Mouse (Mus musculus): ENCODE results near the gene Zrsr1. TPM values are rescaled to one million over a fixed set of nuclear protein-coding genes. Genes with fewer than 3 reads are reported as not detected.

The Zrsr1 gene
- total and polyA plus RNA-seq, 3 experiments: 4.0 to 9.3 (median 4.8) TPM

- peaks cover 0 to 4% of the 10 kb centered on the region in 2 experiments; a peak in 1 of 4 replicates for H3K4me1 ChIP-seq (ENCODE audit: control insufficient read depth in 1 of 2, insufficient read depth in 2 of 2)
- no peak overlapping the region for H3K4me2 ChIP-seq (ENCODE audit: insufficient read depth, low read depth, poor library complexity, severe bottlenecking)
- no peak for TF ChIP-seq SMC3 (IDR thresholded peaks at IDR 0.05; ENCODE audit: low read depth, low read length)
- TF ChIP-seq PAX5 (IDR thresholded peaks at IDR 0.05; ENCODE audit: low read length): no peak
- no peak for TF ChIP-seq UBTF (IDR thresholded peaks at IDR 0.05; ENCODE audit: low read depth, low read length)
- TF ChIP-seq MAX (IDR thresholded peaks at IDR 0.05; ENCODE audit: low read length): no peak
- no peak for TF ChIP-seq JUND (conservative IDR thresholded peaks at IDR 0.05; ENCODE audit: low read depth, low read length)
- TF ChIP-seq JUN (IDR thresholded peaks at IDR 0.05; ENCODE audit: insufficient read depth, low read depth, low read length): no peak
- no peak for TF ChIP-seq IRF4 (IDR thresholded peaks at IDR 0.05; ENCODE audit: low read depth, low read length)
- TF ChIP-seq NRF1 (IDR thresholded peaks at IDR 0.05; ENCODE audit: low read depth, low read length): no peak
- no peak for TF ChIP-seq ZMIZ1 (IDR thresholded peaks at IDR 0.05; ENCODE audit: low read depth, low read length)
- TF ChIP-seq MAZ (IDR thresholded peaks at IDR 0.05; ENCODE audit: low read depth, low read length): no peak
- TF ChIP-seq NELFE (IDR thresholded peaks at IDR 0.05; ENCODE audit: low read depth, low read length): no peak
- TF ChIP-seq TCF12 (IDR thresholded peaks at IDR 0.05; ENCODE audit: low read depth, low read length): no peak
- TF ChIP-seq EP300 (IDR thresholded peaks at IDR 0.05; ENCODE audit: low read length): no peak
- H3K36me3 ChIP-seq (replicated peaks in 1 of 2; ENCODE audit: control insufficient read depth in 1 of 2, insufficient read depth in 1 of 2, low read length in 1 of 2): peaks cover 4 to 38% of the 10 kb centered on the region in 2 experiments
- dilution Hi-C loops (cut with MboI; ENCODE audit: extremely low pct_ligation_motif_present, extremely low pct_unique_long_range_greater_than_20kb, low sequenced_read_pairs) (no loop called here), in situ Hi-C loops (cut with MboI; ENCODE audit: low pct_ligation_motif_present, low pct_unique_long_range_greater_than_20kb, low sequenced_read_pairs) (no loop called here)
- no peaks in the 10 kb centered on the region for H3K27me3 ChIP-seq (replicated peaks)
- peaks cover 12% of the 10 kb centered on the region for H3K79me2 ChIP-seq (replicated peaks; ENCODE audit: control insufficient read depth, extremely low read depth, insufficient read depth, poor library complexity, severe bottlenecking)
- H3K9me3 ChIP-seq (replicated peaks; ENCODE audit: low read length): peaks cover 21% of the 10 kb centered on the region
- no peak overlapping the region for H3K9ac ChIP-seq (ENCODE audit: insufficient read depth, low read depth)
- DNase-seq (ENCODE audit: extremely low read depth): no peak
- H3K4me3 ChIP-seq (replicated peaks in 1 of 3; ENCODE audit: low read depth in 2 of 3, low read length in 2 of 3, poor library complexity in 1 of 3): no peak overlapping the region
- H3K27ac ChIP-seq (ENCODE audit: insufficient read depth, low read depth): no peak overlapping the region
Observed at GRCm38 (mm10) chr11:22970546-22970945, 1.3 kb upstream of the Zrsr1 start.

GRCm38 (mm10) chr11:22972746-22973526 lies 1.1 kb downstream of the Zrsr1 start:
- Histone ChIP-seq H3K79me2 (replicated peaks; ENCODE audit: control insufficient read depth, extremely low read depth, insufficient read depth, poor library complexity, severe bottlenecking) (peaks cover 17% of the 10 kb centered on the region), H3K9ac (ENCODE audit: insufficient read depth, low read depth) (peak overlapping the region; percentile 54; the same call in 1 of the 2 replicates), H3K4me3 (replicated peaks in 1 of 3; ENCODE audit: low read depth in 2 of 3, low read length in 2 of 3, poor library complexity in 1 of 3) (peak overlapping the region; percentile 51 to 66 (median 59)), H3K4me2 (ENCODE audit: insufficient read depth, low read depth, poor library complexity, severe bottlenecking) (no peak overlapping the region), H3K27ac (ENCODE audit: insufficient read depth, low read depth) (peak overlapping the region; percentile 81), H3K27me3 (replicated peaks) (no peaks in the 10 kb centered on the region), H3K9me3 (replicated peaks; ENCODE audit: low read length) (peaks cover 11% of the 10 kb centered on the region), H3K36me3 (replicated peaks in 1 of 2; ENCODE audit: control insufficient read depth in 1 of 2, insufficient read depth in 1 of 2, low read length in 1 of 2) (peaks cover 0 to 43% of the 10 kb centered on the region in 2 experiments), H3K4me1 (ENCODE audit: control insufficient read depth in 1 of 2, insufficient read depth in 2 of 2) (peaks cover 3 to 20% of the 10 kb centered on the region in 2 experiments; a peak in 3 of 4 replicates)
- in situ Hi-C loops (cut with MboI; ENCODE audit: low pct_ligation_motif_present, low pct_unique_long_range_greater_than_20kb, low sequenced_read_pairs) (no loop called here), dilution Hi-C loops (cut with MboI; ENCODE audit: extremely low pct_ligation_motif_present, extremely low pct_unique_long_range_greater_than_20kb, low sequenced_read_pairs) (no loop called here)
- peak; percentile 75 for DNase-seq (ENCODE audit: extremely low read depth)
- TF ChIP-seq UBTF (IDR thresholded peaks at IDR 0.05; ENCODE audit: low read depth, low read length): no peak
- no peak for TF ChIP-seq JUND (conservative IDR thresholded peaks at IDR 0.05; ENCODE audit: low read depth, low read length)
- no peak for TF ChIP-seq NELFE (IDR thresholded peaks at IDR 0.05; ENCODE audit: low read depth, low read length)
- no peak for TF ChIP-seq ZMIZ1 (IDR thresholded peaks at IDR 0.05; ENCODE audit: low read depth, low read length)
- TF ChIP-seq ETS1 (conservative IDR thresholded peaks at IDR 0.05; ENCODE audit: low read depth, low read length): no peak
- TF ChIP-seq GABPA (IDR thresholded peaks at IDR 0.05; ENCODE audit: insufficient replicate concordance, low read depth, low read length): no peak
- no peak for TF ChIP-seq MAX (IDR thresholded peaks at IDR 0.05; ENCODE audit: low read length)
- 0 out of 2 replicates have a peak, but pooled peaks have one; percentile 30 for TF ChIP-seq SIN3A (IDR thresholded peaks at IDR 0.05; ENCODE audit: low read length)
- TF ChIP-seq ZNF384 (IDR thresholded peaks at IDR 0.05; ENCODE audit: low read depth, low read length): no peak
- TF ChIP-seq RAD21 (IDR thresholded peaks at IDR 0.05; ENCODE audit: low read depth, low read length): no peak
- no peak for TF ChIP-seq KAT2A (IDR thresholded peaks at IDR 0.05; ENCODE audit: insufficient replicate concordance, low read length)
- no peak for TF ChIP-seq MAFK (IDR thresholded peaks at IDR 0.05; ENCODE audit: insufficient replicate concordance, low read length)
- TF ChIP-seq ELF1 (IDR thresholded peaks at IDR 0.05; ENCODE audit: low read depth, low read length): no peak
- TF ChIP-seq USF1 (IDR thresholded peaks at IDR 0.05; ENCODE audit: low read depth, low read length): no peak
- TF ChIP-seq POLR2AphosphoS2 (IDR thresholded peaks at IDR 0.05; ENCODE audit: low read depth, low read length): no peak
- 0 out of 2 replicates have a peak, but pooled peaks have one; percentile 53 for TF ChIP-seq MAZ (IDR thresholded peaks at IDR 0.05; ENCODE audit: low read depth, low read length)
- no peak for TF ChIP-seq PAX5 (IDR thresholded peaks at IDR 0.05; ENCODE audit: low read length)
- no peak for TF ChIP-seq EP300 (IDR thresholded peaks at IDR 0.05; ENCODE audit: low read length)
- 0 out of 2 replicates have a peak, but pooled peaks have one; percentile 25 for TF ChIP-seq TBP (conservative IDR thresholded peaks at IDR 0.05; ENCODE audit: low read depth, low read length)
- TF ChIP-seq MYC (IDR thresholded peaks at IDR 0.05; ENCODE audit: low read depth, low read length): no peak
- no peak for TF ChIP-seq MEF2A (IDR thresholded peaks at IDR 0.05; ENCODE audit: borderline replicate concordance, low read depth, low read length)
- no peak for TF ChIP-seq TCF12 (IDR thresholded peaks at IDR 0.05; ENCODE audit: low read depth, low read length)
- no peak for TF ChIP-seq ZKSCAN1 (IDR thresholded peaks at IDR 0.05; ENCODE audit: borderline replicate concordance, low read depth, low read length)
- TF ChIP-seq POLR2A (IDR thresholded peaks at IDR 0.05; ENCODE audit: low read depth, low read length): peak; percentile 45; the same call in 1 of the 2 replicates
- no peak for TF ChIP-seq IRF4 (IDR thresholded peaks at IDR 0.05; ENCODE audit: low read depth, low read length)
- no peak for TF ChIP-seq HCFC1 (IDR thresholded peaks at IDR 0.05; ENCODE audit: low read depth, low read length)

Measured in CH12.LX (cell line).